Mouse (Mus musculus) thymus, adult 2 months (tissue): ENCODE measurements around the gene Ifi203.
"Not testable (repeated sequence)": the region's sequence is repeated elsewhere in the genome, so short reads cannot be mapped to it uniquely, and the experiment has no call there.

Experiments
- CTCF ChIP-seq: fragments of 200-500 bp; IDR thresholded peaks from 2 replicates; pipeline ENCODE4 v1.5.1; 2012; ENCODE audit warnings: mild to moderate bottlenecking, control low read depth, low read length, moderate library complexity, borderline replicate concordance; ENCODE audit not compliant: control insufficient read depth, poor library complexity, insufficient read depth; ENCODE audit errors: extremely low read depth
- POLR2A ChIP-seq: fragments of 200-500 bp; IDR thresholded peaks from 2 replicates; pipeline ENCODE4 v1.6.1; 2012; ENCODE audit warnings: mild to moderate bottlenecking, low read length, control low read depth, moderate library complexity; ENCODE audit not compliant: control insufficient read depth, poor library complexity, insufficient read depth; ENCODE audit errors: extremely low read depth

- not testable (repeated sequence) for TF ChIP-seq POLR2A, CTCF
These were observed 251 bp upstream of the Ifi203 start for GRCm38 (mm10) chr1:173942780-173943066.
